Mouse (Mus musculus): ENCODE measurements at regions not wholly inside any gene's neighbourhood (a gene's known extent, or its start where the extent isn't known, plus 50 kb on each side); places are given as distances from the start of the nearest gene placed in this dataset.

GRCm38 (mm10) chr11:7555613-7556274 is 342.0 kb upstream of the Igfbp3 start:
- no peak for TF ChIP-seq MYOG (IDR thresholded peaks at IDR 0.05; ENCODE audit: control insufficient read depth, extremely low read depth, insufficient read length)
- no peak for TF ChIP-seq CTCF (IDR thresholded peaks at IDR 0.05; ENCODE audit: control insufficient read depth, insufficient read depth, insufficient read length)
